Mouse (Mus musculus): ENCODE data around the gene Cfap206. TPM values are rescaled to one million over a fixed set of nuclear protein-coding genes. Genes with fewer than 3 reads are reported as not detected.

Cfap206 gene
- polyA plus RNA-seq, 1 experiment from 2014 or later, result 20.1 TPM

DNA sequence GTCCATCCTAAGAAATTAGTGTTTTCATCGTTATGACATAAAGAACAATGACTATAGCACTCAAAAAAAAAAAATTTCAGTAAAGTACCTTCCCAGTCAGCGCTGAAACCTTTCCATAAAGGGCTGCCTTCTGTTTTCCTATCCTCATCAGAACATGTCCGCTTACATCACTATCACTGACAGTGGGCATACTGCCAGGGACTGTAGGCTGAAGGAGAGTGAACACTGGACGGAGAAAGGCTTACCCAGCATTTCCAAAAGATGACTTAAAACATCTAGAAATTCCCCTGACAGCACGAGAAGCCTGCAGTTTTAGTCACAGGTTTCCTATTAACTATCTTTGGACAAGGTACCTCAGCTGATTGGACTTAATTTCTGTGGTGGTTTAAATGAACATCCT, 56.3 kb downstream of the Cfap206 start:
- no peak overlapping the region for H3K27ac ChIP-seq (replicated peaks)
- no peaks in the 10 kb centered on the region for H3K4me1 ChIP-seq
- no peak overlapping the region for H3K4me3 ChIP-seq (replicated peaks)
- WGBS, result 87% methylated on average over 5 of the region's 5 CpGs
- no peaks in the 10 kb centered on the region for H3K9me3 ChIP-seq (replicated peaks)
- no peak for ATAC-seq (ENCODE audit: insufficient number of reproducible peaks, low FRiP score, low TSS enrichment, low read depth)
- no peaks in the 10 kb centered on the region for H3K27me3 ChIP-seq
- no peak overlapping the region for H3K4me2 ChIP-seq (replicated peaks)
- H3K36me3 ChIP-seq, result peaks cover 28% of the 10 kb centered on the region
- no peak overlapping the region for H3K9ac ChIP-seq

DNA sequence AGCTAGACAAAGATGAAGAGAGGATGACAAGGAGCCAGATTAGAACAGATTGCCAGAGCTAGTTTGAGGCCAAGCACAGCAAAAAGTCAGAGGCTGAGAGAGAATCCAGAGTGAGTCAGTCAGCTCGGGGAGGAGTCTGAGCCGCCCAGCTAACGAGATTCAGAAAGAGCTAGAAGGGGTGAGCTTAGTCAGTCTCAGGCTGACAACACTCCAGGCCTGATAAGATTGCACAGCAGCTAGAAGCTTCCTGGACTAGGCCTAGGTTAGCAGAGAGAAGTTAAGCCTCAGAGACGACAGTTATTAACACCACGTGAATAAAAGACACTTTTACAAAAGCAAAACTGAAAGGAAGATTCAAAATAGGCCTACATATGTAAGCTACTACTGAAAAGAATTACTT, 62.1 kb downstream of the Cfap206 start:
- Histone ChIP-seq H3K4me2 (replicated peaks) (no peak overlapping the region), H3K27me3 (no peaks in the 10 kb centered on the region), H3K4me3 (replicated peaks) (no peak overlapping the region), H3K36me3 (peaks cover 50% of the 10 kb centered on the region), H3K27ac (replicated peaks) (no peak overlapping the region), H3K4me1 (no peaks in the 10 kb centered on the region), H3K9me3 (replicated peaks) (no peaks in the 10 kb centered on the region), H3K9ac (no peak overlapping the region)
- WGBS, result 90% methylated on average over 5 of the region's 5 CpGs
- ATAC-seq (ENCODE audit: insufficient number of reproducible peaks, low FRiP score, low TSS enrichment, low read depth), result no peak

DNA sequence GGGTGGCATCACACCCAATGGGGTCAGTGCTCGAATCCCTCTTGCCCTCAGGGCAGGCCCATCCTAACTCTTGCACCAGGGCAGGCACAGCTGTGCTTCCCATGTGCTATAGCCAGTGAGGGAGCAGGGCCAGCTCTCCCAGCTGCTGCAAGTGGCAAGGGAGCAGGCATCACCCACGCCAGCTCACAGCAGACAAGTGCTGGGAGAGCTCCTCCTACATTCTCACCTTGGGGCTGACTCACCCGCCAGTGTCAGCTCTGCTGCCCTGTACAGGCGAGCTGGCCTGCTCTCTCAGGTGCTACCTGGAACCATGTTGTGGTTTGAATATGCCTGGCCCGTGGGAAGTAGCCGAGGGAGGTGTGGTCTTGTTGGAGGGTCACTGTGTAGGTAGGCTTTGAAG, 68.1 kb downstream of the Cfap206 start:
- Histone ChIP-seq H3K36me3 (peaks cover 73% of the 10 kb centered on the region), H3K9ac (no peak overlapping the region), H3K4me1 (no peaks in the 10 kb centered on the region), H3K27ac (replicated peaks) (no peak overlapping the region), H3K4me3 (replicated peaks) (no peak overlapping the region), H3K9me3 (replicated peaks) (no peaks in the 10 kb centered on the region), H3K4me2 (replicated peaks) (no peak overlapping the region), H3K27me3 (no peaks in the 10 kb centered on the region)
- 84% methylated on average over 6 of the region's 6 CpGs for WGBS
- ATAC-seq (ENCODE audit: insufficient number of reproducible peaks, low FRiP score, low TSS enrichment, low read depth), result no peak

DNA sequence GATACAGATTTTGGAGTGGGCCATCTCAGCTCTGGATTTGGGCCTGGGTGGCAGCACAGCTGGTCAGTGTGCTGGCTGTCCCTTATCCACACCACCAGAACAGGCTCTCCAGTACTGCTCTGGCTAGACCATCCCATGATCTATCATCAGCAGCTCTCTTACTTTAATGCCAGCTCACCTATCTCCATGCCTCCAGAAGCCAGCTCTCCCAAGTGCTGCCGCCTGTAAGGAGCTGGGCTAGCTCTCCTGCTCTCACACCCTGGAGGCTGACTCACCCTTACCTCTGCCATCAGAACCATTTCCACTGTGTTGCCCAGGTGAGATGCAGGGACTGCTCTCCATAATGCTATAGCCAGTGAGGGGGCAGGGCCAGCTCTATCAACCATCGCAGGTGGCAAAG, 68.5 kb downstream of the Cfap206 start:
- Histone ChIP-seq H3K4me1 (no peaks in the 10 kb centered on the region), H3K9ac (no peak overlapping the region; the same call in 1 of the 2 replicates), H3K4me2 (replicated peaks) (no peak overlapping the region), H3K27ac (replicated peaks) (no peak overlapping the region), H3K9me3 (replicated peaks) (no peaks in the 10 kb centered on the region), H3K4me3 (replicated peaks) (no peak overlapping the region), H3K27me3 (no peaks in the 10 kb centered on the region), H3K36me3 (peaks cover 73% of the 10 kb centered on the region)
- no peak for ATAC-seq (ENCODE audit: insufficient number of reproducible peaks, low FRiP score, low TSS enrichment, low read depth)
- WGBS, result 90% methylated on average over 2 of the region's 2 CpGs

DNA sequence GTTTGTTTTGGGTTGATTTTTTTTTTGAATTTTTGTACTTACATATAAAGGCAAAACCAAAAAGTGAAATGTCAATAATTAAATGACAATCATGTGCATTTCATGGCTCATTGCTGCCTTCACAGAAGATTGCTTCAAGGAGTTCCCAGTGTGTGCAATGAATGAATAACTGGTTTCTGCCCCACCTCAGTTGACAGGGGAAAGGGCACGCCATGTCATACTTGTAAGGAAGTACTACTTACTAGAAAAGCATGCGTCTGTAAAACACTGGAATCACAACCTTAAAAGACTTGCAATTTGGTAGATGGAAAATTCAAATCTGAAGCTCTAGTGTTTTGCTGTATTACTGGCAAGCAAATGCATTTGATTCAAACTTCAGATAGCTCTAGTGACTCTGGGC, 71.0 kb downstream of the Cfap206 start:
- no peaks in the 10 kb centered on the region for H3K27me3 ChIP-seq
- peaks cover 75% of the 10 kb centered on the region for H3K36me3 ChIP-seq
- H3K27ac ChIP-seq (replicated peaks), result no peak overlapping the region
- no peak for ATAC-seq (ENCODE audit: insufficient number of reproducible peaks, low FRiP score, low TSS enrichment, low read depth)
- 90% methylated on average over 2 of the region's 2 CpGs for WGBS
- H3K9ac ChIP-seq, result no peak overlapping the region
- no peak overlapping the region for H3K4me2 ChIP-seq (replicated peaks)
- no peaks in the 10 kb centered on the region for H3K4me1 ChIP-seq
- no peak overlapping the region for H3K4me3 ChIP-seq (replicated peaks)
- H3K9me3 ChIP-seq (replicated peaks), result no peaks in the 10 kb centered on the region

DNA sequence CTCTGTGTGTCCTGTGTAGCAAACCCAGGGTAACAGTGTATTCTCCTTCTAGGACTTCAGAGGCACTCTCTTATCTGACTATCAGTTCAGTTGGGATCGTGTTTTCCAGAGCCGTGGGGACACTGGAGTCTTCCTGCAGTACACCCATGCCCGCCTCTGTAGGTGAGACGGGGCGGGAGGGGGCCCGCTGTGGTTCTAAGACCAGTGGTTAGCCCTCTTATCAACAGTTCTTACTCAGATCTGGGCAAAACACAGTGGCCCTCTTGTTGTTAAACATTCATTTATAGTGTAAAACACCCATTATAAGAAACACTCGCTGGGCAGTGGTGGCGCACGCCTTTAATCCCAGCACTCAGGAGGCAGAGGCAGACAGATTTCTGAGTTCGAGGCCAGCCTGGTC, 73.9 kb downstream of the Cfap206 start:
- no peak overlapping the region for H3K4me3 ChIP-seq (replicated peaks)
- no peaks in the 10 kb centered on the region for H3K4me1 ChIP-seq
- H3K9ac ChIP-seq, result no peak overlapping the region
- peaks cover 65% of the 10 kb centered on the region for H3K36me3 ChIP-seq
- H3K27me3 ChIP-seq, result no peaks in the 10 kb centered on the region
- no peak for ATAC-seq (ENCODE audit: insufficient number of reproducible peaks, low FRiP score, low TSS enrichment, low read depth)
- no peaks in the 10 kb centered on the region for H3K9me3 ChIP-seq (replicated peaks)
- no peak overlapping the region for H3K4me2 ChIP-seq (replicated peaks)
- no peak overlapping the region for H3K27ac ChIP-seq (replicated peaks)
- WGBS, result 92% methylated on average over 10 of the region's 10 CpGs

DNA sequence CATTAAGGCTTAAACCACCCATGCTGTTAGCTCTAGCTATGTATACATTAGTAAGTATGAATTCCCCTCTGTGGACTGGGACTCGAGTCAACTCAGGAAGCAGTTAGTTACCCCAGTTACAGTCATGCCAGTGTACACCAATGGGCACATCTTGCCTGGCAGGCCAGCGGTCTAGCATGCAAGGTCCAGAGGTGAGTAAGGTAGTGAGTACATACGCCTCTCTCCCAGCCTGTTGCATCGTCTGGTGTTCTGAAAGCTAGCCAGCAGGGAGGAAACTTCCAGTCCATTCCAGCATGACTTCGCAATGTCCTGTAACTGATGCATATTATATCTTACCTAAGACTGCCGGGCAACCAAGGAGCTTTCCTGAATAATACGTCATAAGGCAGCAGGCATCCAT, 76.8 kb downstream of the Cfap206 start:
- Histone ChIP-seq H3K27me3 (no peaks in the 10 kb centered on the region), H3K4me1 (no peaks in the 10 kb centered on the region), H3K27ac (replicated peaks) (no peak overlapping the region), H3K36me3 (peaks cover 52% of the 10 kb centered on the region), H3K4me3 (replicated peaks) (no peak overlapping the region), H3K9me3 (replicated peaks) (no peaks in the 10 kb centered on the region), H3K9ac (no peak overlapping the region), H3K4me2 (replicated peaks) (no peak overlapping the region)
- WGBS, result 92% methylated on average over 7 of the region's 7 CpGs
- ATAC-seq (ENCODE audit: insufficient number of reproducible peaks, low FRiP score, low TSS enrichment, low read depth), result no peak

DNA sequence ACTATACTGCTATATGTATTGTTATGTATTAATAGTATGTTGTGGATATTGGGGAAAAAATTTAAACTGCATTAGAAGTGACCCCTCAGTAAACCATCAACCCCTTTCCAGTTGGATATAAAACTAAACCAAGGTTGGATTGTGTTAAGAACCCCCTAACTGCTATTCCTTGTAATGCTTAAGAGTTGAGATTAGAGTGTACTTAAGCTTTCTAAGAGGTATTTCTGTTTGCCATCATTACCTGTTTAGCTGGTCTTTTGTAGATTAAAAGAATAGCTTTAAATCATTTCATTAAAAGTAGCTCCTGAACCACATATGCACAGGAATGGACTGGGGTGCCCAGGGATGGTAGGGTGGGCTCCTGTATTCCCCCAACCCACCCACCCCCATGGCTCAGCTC, 85.2 kb downstream of the Cfap206 start:
- no peak for ATAC-seq (ENCODE audit: insufficient number of reproducible peaks, low FRiP score, low TSS enrichment, low read depth)
- Histone ChIP-seq H3K9me3 (replicated peaks) (no peaks in the 10 kb centered on the region), H3K4me3 (replicated peaks) (no peak overlapping the region), H3K36me3 (peaks cover 48% of the 10 kb centered on the region), H3K9ac (no peak overlapping the region), H3K27me3 (no peaks in the 10 kb centered on the region), H3K27ac (replicated peaks) (no peak overlapping the region), H3K4me1 (no peaks in the 10 kb centered on the region), H3K4me2 (replicated peaks) (no peak overlapping the region)

DNA sequence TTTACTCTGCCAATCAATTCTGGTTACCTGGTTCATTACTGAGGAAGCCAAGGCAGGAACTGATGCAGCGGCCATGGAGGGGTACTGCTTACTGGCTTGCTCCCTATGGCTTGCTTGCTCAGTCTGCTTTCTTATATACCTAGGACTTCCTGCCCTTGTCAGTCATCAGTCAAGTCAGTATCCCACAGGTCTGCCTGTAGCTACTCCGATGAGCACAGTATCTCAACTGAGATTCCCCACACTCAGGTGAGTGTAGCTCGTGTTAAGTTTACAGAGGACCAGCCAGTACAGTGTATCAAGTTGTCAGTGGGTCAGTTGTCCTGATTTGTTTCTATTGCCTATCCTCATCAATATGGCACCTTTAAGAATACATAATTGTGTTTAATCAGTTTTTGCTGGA, 89.3 kb downstream of the Cfap206 start:
- Histone ChIP-seq H3K4me1 (no peaks in the 10 kb centered on the region), H3K4me3 (replicated peaks) (no peak overlapping the region), H3K9ac (no peak overlapping the region), H3K9me3 (replicated peaks) (no peaks in the 10 kb centered on the region), H3K27me3 (no peaks in the 10 kb centered on the region), H3K27ac (replicated peaks) (no peak overlapping the region), H3K4me2 (replicated peaks) (no peak overlapping the region), H3K36me3 (peaks cover 34% of the 10 kb centered on the region)
- 94% methylated on average over 3 of the region's 3 CpGs for WGBS
- no peak for ATAC-seq (ENCODE audit: insufficient number of reproducible peaks, low FRiP score, low TSS enrichment, low read depth)

DNA sequence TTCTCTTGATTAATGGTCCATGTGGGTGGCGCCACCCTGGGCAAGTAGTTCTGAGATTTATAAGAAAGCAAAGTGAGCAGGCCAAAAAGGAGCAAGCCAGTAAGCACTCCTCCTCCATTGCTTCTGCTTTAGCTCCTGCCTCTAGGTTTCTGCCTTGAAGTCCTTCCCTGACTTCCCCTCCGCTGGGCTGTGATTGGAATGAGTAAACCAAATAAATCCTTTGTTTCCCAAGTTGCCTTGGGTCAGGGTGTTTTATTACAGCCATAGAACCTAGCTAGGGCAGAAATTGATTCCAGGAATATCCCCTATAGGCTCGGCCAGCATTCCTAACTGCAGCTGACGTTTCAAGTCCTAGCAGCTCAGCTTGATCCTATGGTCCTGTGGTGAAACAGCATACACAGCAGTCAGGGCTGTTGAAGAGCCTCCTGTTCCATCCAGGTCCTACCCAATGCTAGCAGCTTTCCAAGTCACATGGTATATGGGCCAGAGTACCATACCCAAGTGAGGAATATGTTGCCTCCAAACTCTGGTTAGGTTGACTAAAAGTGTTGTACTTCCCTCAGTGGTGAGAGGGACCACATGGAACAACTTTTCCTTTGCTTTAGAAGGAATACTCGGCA, 90.2 kb downstream of the Cfap206 start:
- H3K27me3 ChIP-seq, result no peaks in the 10 kb centered on the region
- no peaks in the 10 kb centered on the region for H3K4me1 ChIP-seq
- H3K36me3 ChIP-seq, result peaks cover 34% of the 10 kb centered on the region
- H3K9ac ChIP-seq, result no peak overlapping the region
- H3K9me3 ChIP-seq (replicated peaks), result no peaks in the 10 kb centered on the region
- no peak for ATAC-seq (ENCODE audit: insufficient number of reproducible peaks, low FRiP score, low TSS enrichment, low read depth)
- H3K4me3 ChIP-seq (replicated peaks), result no peak overlapping the region
- H3K4me2 ChIP-seq (replicated peaks), result no peak overlapping the region
- no peak overlapping the region for H3K27ac ChIP-seq (replicated peaks)
- 54% methylated on average over 5 of the region's 5 CpGs for WGBS

All from embryonic facial prominence, embryonic 15.5 days (tissue).